ENCODE assay signal across 12 mouse cellular contexts in genomic region chr11:115898446-115898845, GRCm38 (mm10). TPM values are rescaled to one million over a fixed set of nuclear protein-coding genes. Genes with fewer than 3 reads are reported as not detected.
A peak's percentile ranks its signal among the peaks of the same experiment; 100 is the strongest.
DNase-seq lines count a peak whose midpoint lies in the region; ATAC-seq and TF ChIP-seq lines count a peak whose summit lies in the region.
"Had no signal": no experiment of that assay in that cellular context is flagged by ENCODE, and none has a peak within 500 bp of the region (broad histone marks: within the 10 kb centered on the region; RNA-seq: fewer than 3 reads in every experiment).

No protein-coding gene starts in this region.

- intact Hi-C loops in heart, postnatal 25 days (cut with DNase I), result no loop called here

- WGBS in heart, embryonic 16.5 days, result 71% methylated on average over 7 of the region's 7 CpGs
- 84% methylated on average over 7 of the region's 7 CpGs for WGBS in stomach, postnatal 0 days

- DNase-seq in heart, postnatal 25 days (ENCODE audit: low spot score), result no peak
- DNase-seq in CD4-positive, CD25-positive, alpha-beta regulatory T cell, adult 2 months (ENCODE audit: low read depth, low spot score), result peak; percentile 45
- peak; percentile 59 for DNase-seq in induced T-regulatory cell, adult 2 months (ENCODE audit: low read depth)
- DNase-seq in stomach, postnatal 0 days (ENCODE audit: low spot score), result no peak
- DNase-seq in lung, postnatal 36 days, result no peak
- DNase-seq in layer of hippocampus, postnatal 36 days, result no peak
- no peak for DNase-seq in yolk sac, embryonic 10.5 days (ENCODE audit: low spot score)

- no peak for ATAC-seq in heart, embryonic 16.5 days (replicated peaks; ENCODE audit: extremely low read depth, insufficient read depth, low FRiP score)
- no peak for ATAC-seq in stomach, postnatal 0 days (ENCODE audit: low FRiP score, low TSS enrichment)

- H3K27ac ChIP-seq in heart, embryonic 16.5 days (ENCODE audit: low read length), result peak overlapping the region; percentile 98
- H3K27ac ChIP-seq in stomach, postnatal 0 days (replicated peaks), result peak overlapping the region; percentile 20; the same call in 1 of the 2 replicates
- H3K27ac ChIP-seq: neural tube, embryonic 15.5 days had no signal

- no peak for TF ChIP-seq EP300 in stomach, postnatal 0 days (optimal IDR thresholded peaks at IDR 0.05)

- peaks cover 9% of the 10 kb centered on the region; the same call in 1 of the 2 replicates for H3K36me3 ChIP-seq in heart, embryonic 16.5 days (ENCODE audit: control insufficient read depth, insufficient read depth)
- H3K36me3 ChIP-seq in stomach, postnatal 0 days (ENCODE audit: control insufficient read depth, insufficient read depth, low read length), result peaks cover 6% of the 10 kb centered on the region; the same call in 1 of the 2 replicates

- H3K27me3 ChIP-seq in heart, embryonic 16.5 days (ENCODE audit: control insufficient read depth, insufficient read depth, low read length), result no peaks in the 10 kb centered on the region
- no peaks in the 10 kb centered on the region for H3K27me3 ChIP-seq in stomach, postnatal 0 days (ENCODE audit: control insufficient read depth, insufficient read depth, low read length)
- H3K27me3 ChIP-seq: neural tube, embryonic 15.5 days had no signal

- H3K9me3 ChIP-seq in heart, embryonic 16.5 days (replicated peaks; ENCODE audit: control insufficient read depth, low read length), result no peaks in the 10 kb centered on the region
- H3K9me3 ChIP-seq in stomach, postnatal 0 days (ENCODE audit: control insufficient read depth, low read length), result no peaks in the 10 kb centered on the region
- H3K9me3 ChIP-seq: neural tube, embryonic 15.5 days had no signal

- peak overlapping the region; percentile 21; the same call in 1 of the 2 replicates for H3K9ac ChIP-seq in heart, embryonic 16.5 days (ENCODE audit: low read length)
- no peak overlapping the region for H3K9ac ChIP-seq in stomach, postnatal 0 days (ENCODE audit: low read length)
- H3K9ac ChIP-seq: neural tube, embryonic 15.5 days had no signal

- no peak for TF ChIP-seq CTCF in stomach, postnatal 0 days (IDR thresholded peaks at IDR 0.05; ENCODE audit: low read depth)

- H3K4me2 ChIP-seq in heart, embryonic 16.5 days (ENCODE audit: low read depth, low read length), result no peak overlapping the region
- no peak overlapping the region for H3K4me2 ChIP-seq in stomach, postnatal 0 days (replicated peaks; ENCODE audit: low read depth)
- H3K4me2 ChIP-seq: neural tube, embryonic 15.5 days had no signal

- peaks cover 40% of the 10 kb centered on the region for H3K4me1 ChIP-seq in heart, embryonic 16.5 days (ENCODE audit: control insufficient read depth, insufficient read depth, low read length)
- H3K4me1 ChIP-seq in stomach, postnatal 0 days (replicated peaks; ENCODE audit: control insufficient read depth, insufficient read depth), result peaks cover 14% of the 10 kb centered on the region

- H3K4me3 ChIP-seq in heart, embryonic 16.5 days (ENCODE audit: low read length), result no peak overlapping the region
- no peak overlapping the region for H3K4me3 ChIP-seq in stomach, postnatal 0 days (ENCODE audit: low read depth, low read length)
- H3K4me3 ChIP-seq: neural tube, embryonic 15.5 days had no signal

RNA-seq across cellular contexts. Expression of gene Smim5, which starts 1.3 kb away (rescaled TPM):
- polyA plus RNA-seq in heart, embryonic 16.5 days (2015; fragmentation: Nextera tagmentation; extraction: Ambion mirVana), result 68.4 and 82.9 TPM in 2 replicates
- total RNA-seq in heart, postnatal 25 days (2021), result 10 to 100 TPM; 19.7 to 20.2 TPM
- 16.8 and 17.9 TPM in 2 replicates for polyA plus RNA-seq in stomach, postnatal 0 days (2015; fragmentation: Nextera tagmentation; extraction: Ambion mirVana)
- under 1 TPM in 1 of 2 experiments, not detected in 1; 0.72 TPM for total RNA-seq in layer of hippocampus, postnatal 36 days (2021)
- total RNA-seq: midbrain, postnatal 0 days had no signal

RNA-seq across cellular contexts. Expression of gene Smim6, which starts 13.4 kb away (rescaled TPM):
- 3.7 and 5.7 TPM in 2 replicates for polyA plus RNA-seq in heart, embryonic 16.5 days (2015; fragmentation: Nextera tagmentation; extraction: Ambion mirVana)
- total RNA-seq in heart, postnatal 25 days (2021), result under 1 TPM in 1 of 2 experiments, not detected in 1; 0.26 TPM
- polyA plus RNA-seq in stomach, postnatal 0 days (2015; fragmentation: Nextera tagmentation; extraction: Ambion mirVana), result 184 and 185 TPM in 2 replicates
- not detected for total RNA-seq in layer of hippocampus, postnatal 36 days (2021)
- total RNA-seq: midbrain, postnatal 0 days had no signal
- polyA plus RNA-seq: brain, embryonic 14.5 days had no signal

RNA-seq across cellular contexts. Expression of gene Sap30bp, which starts 34.6 kb away (rescaled TPM):
- 20.2 and 23.5 TPM in 2 replicates for polyA plus RNA-seq in heart, embryonic 16.5 days (2015; fragmentation: Nextera tagmentation; extraction: Ambion mirVana)
- total RNA-seq in heart, postnatal 25 days (2021), result 10 to 100 TPM; 14.1 to 17.4 TPM
- polyA plus RNA-seq in stomach, postnatal 0 days (2015; fragmentation: Nextera tagmentation; extraction: Ambion mirVana), result 23.6 and 27.0 TPM in 2 replicates
- 10 to 100 TPM; 52.2 to 58.2 TPM for total RNA-seq in layer of hippocampus, postnatal 36 days (2021)

RNA-seq across cellular contexts. Expression of gene Recql5, which starts 34.8 kb away (rescaled TPM):
- 13.2 and 13.6 TPM in 2 replicates for polyA plus RNA-seq in heart, embryonic 16.5 days (2015; fragmentation: Nextera tagmentation; extraction: Ambion mirVana)
- 1 to 10 TPM; 7.3 to 8.8 TPM for total RNA-seq in heart, postnatal 25 days (2021)
- polyA plus RNA-seq in stomach, postnatal 0 days (2015; fragmentation: Nextera tagmentation; extraction: Ambion mirVana), result 7.2 and 8.1 TPM in 2 replicates
- 10 to 100 TPM; 30.4 to 35.1 TPM for total RNA-seq in layer of hippocampus, postnatal 36 days (2021)

RNA-seq across cellular contexts. Expression of gene Myo15b, which starts 40.2 kb away (rescaled TPM):
- polyA plus RNA-seq in heart, embryonic 16.5 days (2015; fragmentation: Nextera tagmentation; extraction: Ambion mirVana), result 0.17 and 1.7 TPM in 2 replicates
- total RNA-seq in heart, postnatal 25 days (2021), result under 1 TPM in 1 of 2 experiments, not detected in 1; 0.08 TPM
- 16.0 and 18.2 TPM in 2 replicates for polyA plus RNA-seq in stomach, postnatal 0 days (2015; fragmentation: Nextera tagmentation; extraction: Ambion mirVana)
- total RNA-seq in layer of hippocampus, postnatal 36 days (2021), result under 1 TPM in 1 of 2 experiments, not detected in 1; 0.20 TPM
- total RNA-seq: midbrain, postnatal 0 days had no signal
- polyA plus RNA-seq: erythroblast, embryonic 14.5 days had no signal

Comparison
In these comparisons a context has a peak if more than half of its experiments do, and no peak if none do; other contexts are left out.
1. DNase-seq: peak in CD4-positive, CD25-positive, alpha-beta regulatory T cell, adult 2 months (single experiment) and induced T-regulatory cell, adult 2 months (single experiment); none in heart, postnatal 25 days (single experiment), stomach, postnatal 0 days (single experiment), lung, postnatal 36 days (single experiment), layer of hippocampus, postnatal 36 days (0 of 2) and yolk sac, embryonic 10.5 days (single experiment).
2. RNA of gene Smim5, which starts 1.3 kb away (total RNA-seq): 19.7 to 20.2 TPM in heart, postnatal 25 days; 0.72 TPM in layer of hippocampus, postnatal 36 days; every median in the first group is over 10 times any median in the second.